Mouse (Mus musculus): ENCODE measurements around the gene Calhm2. TPM values are rescaled to one million over a fixed set of nuclear protein-coding genes. Genes with fewer than 3 reads are reported as not detected.

Calhm2 gene
- polyA plus RNA-seq, 1 experiment from 2014 or later = 7.2 TPM

- Histone ChIP-seq H3K36me3 (no peaks in the 10 kb centered on the region), H3K4me1 (peaks cover 9% of the 10 kb centered on the region), H3K27ac (0 out of 2 replicates have a peak overlapping the region, but pooled peaks have one; percentile 25), H3K27me3 (peaks cover 2% of the 10 kb centered on the region; the same call in 1 of the 2 replicates), H3K9me3 (replicated peaks) (no peaks in the 10 kb centered on the region), H3K4me2 (peak overlapping the region; percentile 53), H3K9ac (no peak overlapping the region), H3K4me3 (replicated peaks) (0 out of 2 replicates have a peak overlapping the region, but pooled peaks have one; percentile 15)
- ATAC-seq (replicated peaks; ENCODE audit: low FRiP score) = no peak; the same call in 1 of the 2 replicates
- WGBS = 24% methylated on average over 11 of the region's 11 CpGs
Measured at GRCm38 (mm10) chr19:47168793-47169412, 30.8 kb upstream of the Calhm2 start.

- 10% methylated on average over 13 of the region's 13 CpGs for WGBS
- peak overlapping the region; percentile 15; the same call in 1 of the 2 replicates for H3K4me3 ChIP-seq (replicated peaks)
- ATAC-seq (replicated peaks; ENCODE audit: low FRiP score) = 0 out of 2 replicates have a peak, but pooled peaks have one; percentile 25
Measured at GRCm38 (mm10) chr19:47168223-47168622, 30.1 kb upstream of the Calhm2 start.

GRCm38 (mm10) chr19:47167617-47168214 is 29.6 kb upstream of the Calhm2 start:
- Histone ChIP-seq H3K9ac (no peak overlapping the region), H3K36me3 (no peaks in the 10 kb centered on the region), H3K27ac (no peak overlapping the region), H3K27me3 (no peaks in the 10 kb centered on the region), H3K4me2 (peak overlapping the region; percentile 53), H3K4me1 (peaks cover 9% of the 10 kb centered on the region), H3K9me3 (replicated peaks) (no peaks in the 10 kb centered on the region), H3K4me3 (replicated peaks) (no peak overlapping the region)
- no peak for ATAC-seq (replicated peaks; ENCODE audit: low FRiP score)
- 59% methylated on average over 7 of the region's 7 CpGs for WGBS

More at GRCm38 (mm10) chr19:47168223-47168622, 30.1 kb upstream of the Calhm2 start:
- Histone ChIP-seq H3K9me3 (replicated peaks) (no peaks in the 10 kb centered on the region), H3K4me1 (peaks cover 9% of the 10 kb centered on the region), H3K27me3 (peaks cover 2% of the 10 kb centered on the region; the same call in 1 of the 2 replicates), H3K36me3 (no peaks in the 10 kb centered on the region), H3K4me2 (peak overlapping the region; percentile 53), H3K27ac (no peak overlapping the region), H3K9ac (no peak overlapping the region)

GRCm38 (mm10) chr19:47166758-47167157 is 28.7 kb upstream of the Calhm2 start:
- no peak overlapping the region for H3K9ac ChIP-seq
- H3K36me3 ChIP-seq = no peaks in the 10 kb centered on the region
- H3K9me3 ChIP-seq (replicated peaks) = no peaks in the 10 kb centered on the region
- peaks cover 9% of the 10 kb centered on the region for H3K4me1 ChIP-seq
- no peak for ATAC-seq (replicated peaks; ENCODE audit: low FRiP score)
- 33% methylated on average over 3 of the region's 3 CpGs for WGBS
- peak overlapping the region; percentile 48; the same call in 1 of the 2 replicates for H3K27ac ChIP-seq
- H3K4me3 ChIP-seq (replicated peaks) = no peak overlapping the region
- no peak overlapping the region for H3K4me2 ChIP-seq
- no peaks in the 10 kb centered on the region for H3K27me3 ChIP-seq

- no peak overlapping the region for H3K4me2 ChIP-seq
- no peak overlapping the region for H3K27ac ChIP-seq
- H3K9ac ChIP-seq = no peak overlapping the region
- H3K9me3 ChIP-seq (replicated peaks) = no peaks in the 10 kb centered on the region
- H3K4me3 ChIP-seq (replicated peaks) = no peak overlapping the region
- no peak for ATAC-seq (replicated peaks; ENCODE audit: low FRiP score)
- H3K36me3 ChIP-seq = no peaks in the 10 kb centered on the region
- no peaks in the 10 kb centered on the region for H3K27me3 ChIP-seq
- peaks cover under 1% of the 10 kb centered on the region for H3K4me1 ChIP-seq
- WGBS = 82% methylated on average over 6 of the region's 6 CpGs
Measured at GRCm38 (mm10) chr19:47163176-47163744, 25.2 kb upstream of the Calhm2 start.

- Histone ChIP-seq H3K4me3 (replicated peaks) (no peak overlapping the region), H3K36me3 (no peaks in the 10 kb centered on the region), H3K27ac (no peak overlapping the region), H3K27me3 (no peaks in the 10 kb centered on the region), H3K9ac (no peak overlapping the region), H3K4me1 (no peaks in the 10 kb centered on the region), H3K9me3 (replicated peaks) (no peaks in the 10 kb centered on the region), H3K4me2 (no peak overlapping the region)
- 61% methylated on average over 4 of the region's 4 CpGs for WGBS
- ATAC-seq (replicated peaks; ENCODE audit: low FRiP score) = no peak
Measured at GRCm38 (mm10) chr19:47161669-47162068, 23.6 kb upstream of the Calhm2 start.

GRCm38 (mm10) chr19:47157664-47158063 is 19.6 kb upstream of the Calhm2 start, which contains the start of gene Calhm3:
Calhm3 (minus strand) TSS chr19:47157764.
- no peaks in the 10 kb centered on the region for H3K36me3 ChIP-seq
- H3K27ac ChIP-seq = no peak within 1 kb of the TSS
- no peaks in the 10 kb centered on the region for H3K27me3 ChIP-seq
- ATAC-seq (replicated peaks; ENCODE audit: low FRiP score) = no peak
- H3K9me3 ChIP-seq (replicated peaks) = no peaks in the 10 kb centered on the region
- H3K9ac ChIP-seq = no peak within 1 kb of the TSS
- H3K4me3 ChIP-seq (replicated peaks) = no peak within 1 kb of the TSS
- 82% methylated on average over 11 of the region's 11 CpGs for WGBS
- no peak within 1 kb of the TSS for H3K4me2 ChIP-seq
- H3K4me1 ChIP-seq = no peaks in the 10 kb centered on the region

GRCm38 (mm10) chr19:47153767-47154166 is 15.7 kb upstream of the Calhm2 start:
- no peak overlapping the region for H3K4me2 ChIP-seq
- H3K4me3 ChIP-seq (replicated peaks) = no peak overlapping the region
- no peak overlapping the region for H3K27ac ChIP-seq
- peaks cover 12% of the 10 kb centered on the region for H3K27me3 ChIP-seq
- peaks cover 13% of the 10 kb centered on the region for H3K4me1 ChIP-seq
- no peaks in the 10 kb centered on the region for H3K36me3 ChIP-seq
- H3K9me3 ChIP-seq (replicated peaks) = no peaks in the 10 kb centered on the region
- H3K9ac ChIP-seq = no peak overlapping the region
- no peak for ATAC-seq (replicated peaks; ENCODE audit: low FRiP score)
- 83% methylated on average over 7 of the region's 7 CpGs for WGBS

- Histone ChIP-seq H3K9me3 (replicated peaks) (no peaks in the 10 kb centered on the region), H3K4me3 (replicated peaks) (peak overlapping the region; percentile 36)
- 75% methylated on average over 12 of the region's 12 CpGs for whole genome bisulfite sequencing
Measured at GRCm38 (mm10) chr19:47152062-47152369, 13.9 kb upstream of the Calhm2 start.

GRCm38 (mm10) chr19:47151332-47152061 is 13.4 kb upstream of the Calhm2 start:
- Histone ChIP-seq H3K27ac (no peak overlapping the region), H3K4me2 (peak overlapping the region; percentile 60), H3K36me3 (no peaks in the 10 kb centered on the region), H3K9me3 (replicated peaks) (no peaks in the 10 kb centered on the region), H3K27me3 (peaks cover 12% of the 10 kb centered on the region), H3K4me3 (replicated peaks) (peak overlapping the region; percentile 36), H3K9ac (0 out of 2 replicates have a peak overlapping the region, but pooled peaks have one; percentile 4), H3K4me1 (peaks cover 13% of the 10 kb centered on the region)
- 27% methylated on average over 32 of the region's 32 CpGs for WGBS
- no peak for ATAC-seq (replicated peaks; ENCODE audit: low FRiP score)

More at GRCm38 (mm10) chr19:47152062-47152369, 13.9 kb upstream of the Calhm2 start:
- H3K36me3 ChIP-seq = no peaks in the 10 kb centered on the region
- H3K9ac ChIP-seq = no peak overlapping the region
- peaks cover 12% of the 10 kb centered on the region for H3K27me3 ChIP-seq
- H3K27ac ChIP-seq = no peak overlapping the region
- H3K4me1 ChIP-seq = peaks cover 13% of the 10 kb centered on the region
- H3K4me2 ChIP-seq = peak overlapping the region; percentile 60
- ATAC-seq (replicated peaks; ENCODE audit: low FRiP score) = no peak

GRCm38 (mm10) chr19:47149854-47150253 is 11.8 kb upstream of the Calhm2 start:
- no peaks in the 10 kb centered on the region for H3K9me3 ChIP-seq (replicated peaks)

More at GRCm38 (mm10) chr19:47149854-47150253, 11.8 kb upstream of the Calhm2 start:
- no peak overlapping the region for H3K27ac ChIP-seq
- 13% methylated on average over 4 of the region's 4 CpGs for WGBS
- no peak overlapping the region for H3K9ac ChIP-seq
- H3K4me2 ChIP-seq = no peak overlapping the region
- H3K4me1 ChIP-seq = peaks cover 13% of the 10 kb centered on the region
- H3K36me3 ChIP-seq = no peaks in the 10 kb centered on the region
- ATAC-seq (replicated peaks; ENCODE audit: low FRiP score) = no peak
- H3K4me3 ChIP-seq (replicated peaks) = no peak overlapping the region
- peaks cover 12% of the 10 kb centered on the region for H3K27me3 ChIP-seq
